Mouse (Mus musculus): Measurements from ENCODE around the gene Armh4. TPM values are rescaled to one million over a fixed set of nuclear protein-coding genes. Genes with fewer than 3 reads are reported as not detected.
"Not testable (repeated sequence)": the region's sequence is repeated elsewhere in the genome, so short reads cannot be mapped to it uniquely, and the experiment has no call there.

Armh4 gene
- 14.9 and 16.3 TPM in 2 replicates for polyA plus RNA-seq (2012; rRNA removed)

- DNase-seq (ENCODE audit: extremely low spot score in 1 of 2, low spot score in 1 of 2), result peak; percentile 89 to 91
Observed at GRCm38 (mm10) chr14:49782715-49783531, at the start of gene Armh4. TSS of gene Armh4 (minus strand) at chr14:49783383.

- peak in 1 of 2 experiments; percentile 2 for DNase-seq (ENCODE audit: extremely low spot score in 1 of 2, low spot score in 1 of 2)
Observed at GRCm38 (mm10) chr14:49829192-49830171, 46.3 kb upstream of the Armh4 start.

- not testable (repeated sequence) for DNase-seq (ENCODE audit: extremely low spot score in 1 of 2, low spot score in 1 of 2)
Observed at GRCm38 (mm10) chr14:49819721-49820440, 36.7 kb upstream of the Armh4 start.

- DNase-seq (ENCODE audit: extremely low spot score in 1 of 2, low spot score in 1 of 2), result not testable (repeated sequence)
Observed at GRCm38 (mm10) chr14:49818713-49819208, 35.6 kb upstream of the Armh4 start.

- not testable (repeated sequence) for DNase-seq (ENCODE audit: extremely low spot score in 1 of 2, low spot score in 1 of 2)
Observed at GRCm38 (mm10) chr14:49812966-49813365, 29.8 kb upstream of the Armh4 start.

- DNase-seq (ENCODE audit: extremely low spot score in 1 of 2, low spot score in 1 of 2), result not testable (repeated sequence)
Observed at GRCm38 (mm10) chr14:49805051-49805450, 21.9 kb upstream of the Armh4 start.

GRCm38 (mm10) chr14:49801444-49801843, 18.3 kb upstream of the Armh4 start:
- peak in 1 of 2 experiments; percentile 50 for DNase-seq (ENCODE audit: extremely low spot score in 1 of 2, low spot score in 1 of 2)

GRCm38 (mm10) chr14:49793948-49794347, 10.8 kb upstream of the Armh4 start:
- no peak for DNase-seq (ENCODE audit: extremely low spot score in 1 of 2, low spot score in 1 of 2)

- no peak for DNase-seq (ENCODE audit: extremely low spot score in 1 of 2, low spot score in 1 of 2)
Observed at GRCm38 (mm10) chr14:49790542-49790941, 7.4 kb upstream of the Armh4 start.

GRCm38 (mm10) chr14:49785793-49786192, 2.6 kb upstream of the Armh4 start:
- DNase-seq (ENCODE audit: extremely low spot score in 1 of 2, low spot score in 1 of 2), result peak in 1 of 2 experiments; percentile 82

- no peak for DNase-seq (ENCODE audit: extremely low spot score in 1 of 2, low spot score in 1 of 2)
Observed at GRCm38 (mm10) chr14:49783866-49784265, 683 bp upstream of the Armh4 start.

GRCm38 (mm10) chr14:49780416-49780815, 2.8 kb downstream of the Armh4 start:
- DNase-seq (ENCODE audit: extremely low spot score in 1 of 2, low spot score in 1 of 2), result no peak

- not testable (repeated sequence) for DNase-seq (ENCODE audit: extremely low spot score in 1 of 2, low spot score in 1 of 2)
Observed at GRCm38 (mm10) chr14:49777539-49777938, 5.6 kb downstream of the Armh4 start.

GRCm38 (mm10) chr14:49771746-49772145, 11.4 kb downstream of the Armh4 start:
- no peak for DNase-seq (ENCODE audit: extremely low spot score in 1 of 2, low spot score in 1 of 2)

- no peak for DNase-seq (ENCODE audit: extremely low spot score in 1 of 2, low spot score in 1 of 2)
Observed at GRCm38 (mm10) chr14:49766601-49767000, 16.6 kb downstream of the Armh4 start.

- peak in 1 of 2 experiments; percentile 57 for DNase-seq (ENCODE audit: extremely low spot score in 1 of 2, low spot score in 1 of 2)
Observed at GRCm38 (mm10) chr14:49755845-49756244, 27.3 kb downstream of the Armh4 start.

GRCm38 (mm10) chr14:49752614-49753013, 30.6 kb downstream of the Armh4 start:
- DNase-seq (ENCODE audit: extremely low spot score in 1 of 2, low spot score in 1 of 2), result no peak

GRCm38 (mm10) chr14:49745874-49746273, 37.3 kb downstream of the Armh4 start:
- peak in 1 of 2 experiments; percentile 22 for DNase-seq (ENCODE audit: extremely low spot score in 1 of 2, low spot score in 1 of 2)

GRCm38 (mm10) chr14:49743946-49744526, 39.1 kb downstream of the Armh4 start:
- DNase-seq (ENCODE audit: extremely low spot score in 1 of 2, low spot score in 1 of 2), result no peak

- DNase-seq (ENCODE audit: extremely low spot score in 1 of 2, low spot score in 1 of 2), result no peak
Observed at GRCm38 (mm10) chr14:49739328-49739727, 43.9 kb downstream of the Armh4 start.
